Mouse (Mus musculus) mature B cell (primary cell): ENCODE data around the gene Epb41l4b.

Source experiments
- in situ Hi-C: fragments of 300-500 bp; cut with MboI; formaldehyde crosslinking; loops from 2 replicates; pipeline ENCODE4 v1.14.3; 2019

Epb41l4b gene

GRCm38 (mm10) chr4:56946180-56946579, 197.1 kb downstream of the Epb41l4b start:
- in situ Hi-C loops, result no loop called here

- in situ Hi-C loops, result no loop called here
Measured at GRCm38 (mm10) chr4:56944286-56944685, 199.0 kb downstream of the Epb41l4b start.

- in situ Hi-C loops, result no loop called here
Measured at GRCm38 (mm10) chr4:56943258-56943657, 200.0 kb downstream of the Epb41l4b start.

- in situ Hi-C loops, result no loop called here
Measured at GRCm38 (mm10) chr4:56942567-56942966, 200.7 kb downstream of the Epb41l4b start.
